Mouse (Mus musculus): ENCODE measurements at regions not wholly inside any gene's neighbourhood (a gene's known extent, or its start where the extent isn't known, plus 50 kb on each side); places are given as distances from the start of the nearest gene placed in this dataset.

DNA sequence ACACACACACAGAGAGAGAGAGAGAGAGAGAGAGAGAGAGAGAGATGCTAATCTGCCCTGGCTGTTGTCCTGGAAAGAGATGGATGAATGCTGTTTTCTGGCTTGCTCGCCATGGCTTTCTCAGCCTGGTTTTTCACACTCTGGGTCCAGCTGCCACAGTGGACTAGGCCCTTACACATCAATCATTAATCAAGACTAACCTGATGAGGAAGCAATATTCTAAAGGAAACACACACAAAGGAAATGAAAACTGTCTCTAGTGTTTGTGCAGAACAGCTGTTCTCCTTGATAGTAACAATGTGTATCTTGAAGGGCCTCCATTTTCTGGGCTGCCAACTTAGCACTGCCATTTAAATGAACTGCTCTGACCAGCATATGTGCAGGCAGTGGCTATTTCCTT is 248.9 kb upstream of the Gadl1 start:
- TF ChIP-seq POLR2A (IDR thresholded peaks at IDR 0.05; ENCODE audit: extremely low read depth, insufficient read depth, low read length) (no peak), CTCF (IDR thresholded peaks at IDR 0.05; ENCODE audit: low read depth, low read length) (no peak)
